Mouse (Mus musculus): Measurements from ENCODE around the gene P2ry12. TPM values are rescaled to one million over a fixed set of nuclear protein-coding genes. Genes with fewer than 3 reads are reported as not detected.

Gene P2ry12
- total RNA-seq, 2 experiments from 2014 or later: 1.9 to 2.4 TPM

DNA sequence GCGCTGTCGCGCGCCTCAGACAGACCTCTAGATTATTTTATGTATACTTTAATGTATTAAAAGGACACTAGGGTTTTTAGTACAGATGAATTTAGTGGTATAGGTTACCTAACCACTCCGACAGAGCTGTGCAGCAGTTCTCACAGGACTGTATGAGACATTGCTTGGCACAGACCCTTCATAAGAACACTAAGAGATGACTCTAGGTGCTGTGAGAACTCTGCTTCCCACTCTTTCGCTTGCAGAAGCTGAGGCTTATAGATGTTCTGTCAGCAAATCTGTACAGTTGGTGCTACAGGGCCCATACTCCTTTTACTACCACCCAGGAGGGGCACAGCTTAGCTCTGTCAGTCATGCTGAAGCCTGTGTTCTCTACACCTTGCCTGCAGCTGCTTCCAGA is 71.0 kb downstream of the P2ry12 start:
- DNase-seq (ENCODE audit: low spot score in 2 of 2): no peak

- DNase-seq (ENCODE audit: low spot score in 2 of 2): no peak
These were observed 75.3 kb downstream of the P2ry12 start for GRCm38 (mm10) chr3:59187336-59187735.

- DNase-seq (ENCODE audit: low spot score in 2 of 2): no peak
These were observed 77.0 kb downstream of the P2ry12 start for GRCm38 (mm10) chr3:59185662-59186061.

- DNase-seq (ENCODE audit: low spot score in 2 of 2): no peak
These were observed 80.5 kb downstream of the P2ry12 start for GRCm38 (mm10) chr3:59182129-59182528.

- no peak for DNase-seq (ENCODE audit: low spot score in 2 of 2)
These were observed 81.5 kb downstream of the P2ry12 start for GRCm38 (mm10) chr3:59181134-59181533.

GRCm38 (mm10) chr3:59176871-59177270 is 85.8 kb downstream of the P2ry12 start:
- DNase-seq (ENCODE audit: low spot score in 2 of 2): no peak

- DNase-seq (ENCODE audit: low spot score in 2 of 2): peak in 1 of 2 experiments; percentile 29
These were observed 87.4 kb downstream of the P2ry12 start for GRCm38 (mm10) chr3:59175234-59175633.

- DNase-seq (ENCODE audit: low spot score in 2 of 2): no peak
These were observed 88.1 kb downstream of the P2ry12 start for GRCm38 (mm10) chr3:59174426-59175154.

GRCm38 (mm10) chr3:59169921-59170627 is 92.6 kb downstream of the P2ry12 start:
- no peak for DNase-seq (ENCODE audit: low spot score in 2 of 2)

GRCm38 (mm10) chr3:59169215-59169614 is 93.5 kb downstream of the P2ry12 start:
- no peak for DNase-seq (ENCODE audit: low spot score in 2 of 2)

- no peak for DNase-seq (ENCODE audit: low spot score in 2 of 2)
These were observed 94.2 kb downstream of the P2ry12 start for GRCm38 (mm10) chr3:59168476-59168875.

- no peak for DNase-seq (ENCODE audit: low spot score in 2 of 2)
These were observed 95.1 kb downstream of the P2ry12 start for GRCm38 (mm10) chr3:59167417-59168054.

Other genes starting within 250 kb of the P2ry12 start
- gene Gpr171, start 161.1 kb downstream of the P2ry12 start, total RNA-seq (2021): under 1 TPM; 0.40 to 0.64 TPM
- gene P2ry14, start 109.3 kb downstream of the P2ry12 start, total RNA-seq (2021): 10 to 100 TPM; 17.2 to 17.9 TPM
- not detected for gene Gpr87, start 67.8 kb downstream of the P2ry12 start, total RNA-seq (2021)
- gene P2ry13, start 52.0 kb downstream of the P2ry12 start, total RNA-seq (2021): 1 to 10 TPM in 1 of 2 experiments, under 1 TPM in 1; 0.80 to 1.2 TPM
- 1 to 10 TPM; 1.2 to 1.8 TPM for gene Igsf10, start 81.5 kb upstream of the P2ry12 start, total RNA-seq (2021)